Mouse (Mus musculus) induced T-regulatory cell, adult 2 months (primary cell): ENCODE results near the gene Grik4.
"Not testable (repeated sequence)": the region's sequence is repeated elsewhere in the genome, so short reads cannot be mapped to it uniquely, and the experiment has no call there.

Experiments
- DNase-seq: peaks from one replicate; pipeline ENCODE4 v3.0.0-alpha.2; 2012; ENCODE audit warnings: low read depth

Grik4 gene

DNA sequence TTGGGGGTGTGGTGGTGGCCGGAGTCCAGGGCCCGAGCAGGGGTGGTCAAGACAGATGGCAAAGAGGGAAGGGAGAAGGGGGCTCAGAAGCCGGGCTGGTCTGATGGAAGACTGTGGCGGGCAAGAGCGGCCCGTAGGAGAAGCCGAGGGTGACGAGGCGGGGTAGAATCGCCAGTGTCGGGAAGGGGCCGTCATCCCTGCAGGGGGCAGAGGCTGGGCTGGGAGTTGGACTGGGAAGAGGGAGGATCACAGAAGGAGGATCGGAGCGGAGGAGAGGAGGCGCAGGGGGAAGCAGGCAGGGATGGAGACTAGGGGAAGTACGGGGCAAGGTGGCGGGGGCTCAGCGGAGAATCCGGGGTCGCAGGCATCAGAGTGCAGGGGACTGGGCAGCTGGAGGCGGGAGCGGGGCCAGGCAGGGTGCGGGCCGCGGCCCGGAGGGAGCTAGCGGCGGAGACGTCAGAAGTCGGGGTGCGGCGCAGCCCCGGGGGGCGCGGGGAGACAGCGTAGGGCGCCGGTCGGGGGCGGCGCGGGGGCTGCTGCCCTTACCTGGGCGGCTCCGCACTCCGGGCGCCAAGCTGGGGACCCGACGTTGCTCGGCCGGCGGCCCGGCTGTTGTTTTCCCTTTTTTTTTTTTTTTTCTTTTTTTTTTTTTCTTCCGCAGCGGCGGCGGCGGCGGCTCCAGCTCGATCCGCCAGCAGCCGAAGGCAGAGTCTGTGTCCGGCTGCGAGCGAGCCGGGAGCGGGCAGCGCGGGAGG lies at the start of gene Grik4:
Gene Grik4, minus strand, starts transcription at position 713 of the 755 bp plus-strand sequence.
- no peak for DNase-seq

DNA sequence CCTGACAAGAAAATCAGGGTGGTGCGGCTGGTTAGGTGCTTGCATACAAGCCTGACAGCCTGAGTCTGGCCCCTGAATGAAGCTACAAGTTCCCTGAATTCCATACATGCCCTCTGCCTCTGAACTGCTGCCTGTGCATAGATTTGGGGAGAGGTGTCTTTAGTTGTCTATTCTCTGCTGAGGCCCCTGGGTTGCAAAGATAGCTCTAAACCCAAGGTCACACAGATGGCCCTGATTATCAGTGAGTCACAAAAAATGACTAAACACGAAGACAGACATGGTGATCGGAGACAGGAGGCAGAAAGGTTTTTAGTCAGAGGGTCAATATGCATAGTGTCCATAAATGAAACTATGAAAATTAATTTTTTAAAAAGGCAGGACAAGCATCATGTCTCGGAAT lies 49.4 kb upstream of the Grik4 start:
- no peak for DNase-seq

DNA sequence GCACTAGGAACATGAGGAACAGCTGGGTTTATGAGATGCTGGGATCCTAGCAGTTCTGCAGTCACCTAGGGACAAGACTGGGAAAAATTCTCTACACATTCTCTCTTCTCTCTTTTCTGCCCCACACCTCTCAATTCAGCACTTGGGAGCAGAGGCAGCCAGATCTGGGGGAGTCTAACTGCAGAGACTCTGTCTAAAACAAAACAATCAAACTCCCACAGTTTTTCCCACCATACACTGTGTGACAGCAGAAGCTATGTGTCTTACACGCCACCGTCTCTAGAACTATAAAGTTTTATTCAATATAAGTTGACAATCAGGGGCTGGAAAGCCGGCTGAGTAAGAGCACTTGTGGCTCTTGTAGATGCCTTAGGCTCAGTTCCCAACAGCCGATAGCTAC lies 43.7 kb upstream of the Grik4 start:
- DNase-seq = no peak

DNA sequence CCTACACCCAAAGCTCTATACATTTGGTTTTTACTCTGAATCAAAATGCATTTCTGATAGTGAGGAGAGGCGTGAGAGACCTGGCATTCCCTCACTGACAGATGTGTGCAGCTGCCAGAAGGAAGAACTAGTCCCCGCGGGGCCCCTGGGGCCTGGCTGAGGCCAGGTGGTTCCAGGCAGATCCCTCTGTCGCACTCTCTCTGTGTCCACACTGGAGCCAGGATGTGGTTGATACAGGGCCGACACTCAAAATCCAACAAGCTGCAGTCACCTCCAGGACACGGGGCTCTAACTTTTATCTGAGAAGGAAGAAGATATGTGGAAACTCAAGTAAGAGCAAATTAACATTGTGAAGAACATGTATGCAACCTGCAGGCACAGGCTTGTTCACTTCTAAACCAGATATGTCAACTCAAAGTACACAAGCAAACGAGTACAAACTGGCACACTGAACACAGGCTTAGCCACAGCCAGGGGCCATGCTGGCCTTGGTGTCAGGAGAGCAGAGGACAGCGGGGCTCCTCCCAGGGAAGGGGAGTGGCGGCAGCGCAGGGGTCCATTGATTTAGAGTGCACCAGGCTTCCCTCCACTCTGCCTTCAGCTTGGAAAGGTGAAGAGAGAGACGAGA lies 24.7 kb upstream of the Grik4 start:
- no peak for DNase-seq

DNA sequence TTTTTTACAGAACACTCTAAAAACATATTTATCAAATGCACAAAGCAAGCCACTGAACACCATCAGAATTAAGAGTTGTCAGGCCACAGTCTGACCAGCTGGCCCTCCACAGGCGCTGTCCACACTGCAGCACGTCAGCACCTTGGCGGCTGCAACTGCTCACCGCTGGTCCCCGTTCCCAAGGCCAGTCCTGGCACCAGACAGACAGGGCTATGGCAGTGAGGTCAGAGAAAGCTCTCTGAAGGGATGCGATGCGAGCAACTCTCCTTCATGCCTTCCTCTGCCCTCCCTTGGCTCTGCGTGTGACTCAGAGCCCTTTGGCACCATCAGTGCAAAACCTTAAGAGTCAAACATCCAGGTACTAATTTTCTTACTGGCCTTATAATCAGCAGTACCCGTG lies 23.4 kb upstream of the Grik4 start:
- no peak for DNase-seq

DNA sequence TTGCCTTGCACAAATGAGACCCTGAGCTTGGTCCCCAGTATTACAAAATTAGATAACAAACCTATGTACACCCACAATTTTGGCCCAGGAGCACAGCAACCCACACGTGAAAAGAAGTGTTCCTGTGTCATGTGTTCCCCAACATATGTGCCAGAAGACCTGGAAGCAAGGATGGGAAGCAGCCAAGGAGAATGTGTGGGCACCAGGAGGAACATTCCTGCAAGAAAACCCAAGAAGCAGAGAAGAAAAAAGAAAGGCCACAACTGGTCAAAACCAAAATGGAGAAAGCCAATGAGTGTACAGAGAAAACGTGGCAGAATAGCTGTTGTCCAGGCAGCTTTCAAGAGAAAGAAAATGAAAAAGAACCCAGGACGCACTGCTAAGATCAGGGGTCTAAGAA lies 20.5 kb upstream of the Grik4 start:
- not testable (repeated sequence) for DNase-seq

DNA sequence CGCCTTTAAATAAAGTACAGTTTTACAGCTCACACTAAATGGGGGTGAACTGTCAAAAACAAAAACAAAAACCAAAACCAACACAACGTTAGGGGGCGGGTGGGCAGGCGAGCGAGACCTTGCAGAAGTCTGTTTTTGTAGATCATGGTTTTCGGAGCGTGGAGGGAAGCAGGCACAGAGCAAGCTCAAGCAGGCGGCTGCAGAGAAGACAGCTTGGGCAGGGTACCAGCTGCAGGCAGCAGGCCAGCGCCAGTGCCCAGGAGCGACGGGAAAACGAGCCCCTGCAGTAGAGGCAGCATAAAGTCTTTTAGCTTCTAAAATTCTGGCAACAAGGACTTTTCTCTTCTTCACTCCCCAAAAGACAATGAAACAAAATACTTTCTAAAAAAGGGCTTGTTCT lies 20.1 kb upstream of the Grik4 start:
- no peak for DNase-seq

DNA sequence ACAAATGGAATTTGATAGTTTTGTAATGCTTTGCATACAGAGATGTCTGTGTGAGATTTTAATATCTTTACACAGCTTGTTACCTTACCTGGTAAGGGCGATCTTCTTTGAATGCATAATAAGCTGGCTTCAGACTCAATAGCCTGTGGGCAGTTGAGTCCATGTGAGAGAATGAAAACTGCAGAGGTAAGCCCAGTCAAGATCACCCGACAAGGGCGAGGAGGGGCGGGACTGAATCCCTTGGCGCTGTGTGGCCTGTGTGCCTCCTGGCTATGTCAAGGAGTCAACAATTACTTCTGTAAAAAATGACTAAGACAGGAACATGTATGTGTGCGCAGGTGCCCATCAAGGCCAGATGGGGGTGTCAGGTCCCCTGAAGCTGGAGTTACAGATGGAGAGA lies 18.2 kb upstream of the Grik4 start:
- no peak for DNase-seq

DNA sequence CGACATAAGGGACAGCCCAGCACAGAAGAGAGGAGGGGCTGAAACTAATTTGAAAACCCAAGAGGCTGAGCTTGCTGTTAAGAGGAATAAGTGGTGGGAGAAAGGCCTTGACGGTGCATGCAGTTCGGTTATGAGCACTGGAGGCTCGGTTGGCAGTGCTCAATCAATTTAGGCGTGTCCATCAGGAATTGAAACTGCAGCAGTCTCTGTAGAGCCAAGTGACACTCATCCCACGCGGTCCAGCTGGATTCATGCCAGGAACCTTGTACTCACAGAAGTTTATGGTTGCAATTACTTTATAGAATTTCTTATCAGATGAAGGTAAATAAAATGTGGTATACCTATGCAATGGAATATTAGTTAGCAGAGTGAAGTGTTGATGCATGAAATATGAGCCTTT lies 14.1 kb upstream of the Grik4 start:
- no peak for DNase-seq

DNA sequence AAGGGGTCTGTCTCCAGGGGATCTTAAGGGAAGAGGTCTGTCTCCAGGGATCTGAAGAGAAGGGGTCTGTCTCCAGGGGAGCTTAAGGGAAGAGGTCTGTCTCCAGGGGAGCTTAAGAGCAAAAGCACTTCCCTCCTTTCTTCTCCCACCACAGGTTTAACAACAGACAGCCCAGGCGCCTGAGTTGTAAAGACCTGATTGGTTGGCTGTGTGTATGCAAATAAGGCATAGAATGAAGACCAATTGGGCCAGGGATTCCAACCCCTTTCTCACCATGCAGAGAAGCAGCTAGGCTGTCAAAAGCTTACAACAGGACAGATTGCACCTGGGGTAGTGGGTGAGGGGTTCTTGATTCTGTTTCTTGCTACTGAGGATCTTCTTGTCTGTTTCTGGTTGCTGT lies 4.1 kb upstream of the Grik4 start:
- no peak for DNase-seq

DNA sequence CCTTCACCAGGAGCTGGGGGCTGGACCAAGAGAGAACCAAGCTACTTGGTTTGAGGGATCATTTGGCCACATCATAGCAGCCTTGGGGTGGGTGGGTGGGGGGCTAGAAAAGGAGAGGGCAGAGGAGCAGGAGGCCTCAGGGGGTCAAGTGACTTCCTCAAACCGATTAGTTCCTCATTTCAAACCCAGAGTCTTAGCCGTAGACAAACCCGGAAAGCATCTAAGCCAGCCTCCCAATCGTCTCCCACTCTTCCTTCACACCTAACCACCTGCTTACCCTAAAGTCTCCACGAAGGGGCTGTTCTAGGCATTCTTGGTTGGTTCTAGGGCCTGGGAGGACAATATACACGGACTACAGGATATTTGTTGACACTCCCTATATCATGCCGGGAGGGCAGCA lies 881 bp upstream of the Grik4 start:
- DNase-seq = no peak

DNA sequence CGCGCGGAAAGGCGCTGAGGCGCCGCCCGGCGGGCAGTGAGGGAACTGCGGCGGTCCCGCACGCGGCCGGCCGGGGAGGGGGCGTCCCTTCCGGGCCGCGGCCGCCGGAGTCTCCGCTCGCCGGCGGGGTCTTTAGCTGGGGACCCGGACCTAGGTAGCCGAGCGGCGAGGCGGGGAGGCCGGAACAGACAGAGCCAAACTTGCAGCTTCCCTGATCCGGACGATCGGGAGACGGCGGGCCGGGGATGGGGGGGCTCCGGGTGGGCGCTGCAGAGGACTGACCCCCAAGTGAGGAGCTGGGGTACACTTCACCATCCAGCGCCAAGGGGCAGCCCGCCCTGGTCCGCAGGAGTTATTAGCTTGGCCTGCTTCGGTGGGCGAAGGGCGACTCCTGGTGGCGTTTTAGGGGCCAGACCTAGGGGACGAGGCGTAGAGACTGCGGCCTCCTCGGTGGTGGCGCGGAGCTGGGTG lies 278 bp upstream of the Grik4 start:
- peak; percentile 72 for DNase-seq

DNA sequence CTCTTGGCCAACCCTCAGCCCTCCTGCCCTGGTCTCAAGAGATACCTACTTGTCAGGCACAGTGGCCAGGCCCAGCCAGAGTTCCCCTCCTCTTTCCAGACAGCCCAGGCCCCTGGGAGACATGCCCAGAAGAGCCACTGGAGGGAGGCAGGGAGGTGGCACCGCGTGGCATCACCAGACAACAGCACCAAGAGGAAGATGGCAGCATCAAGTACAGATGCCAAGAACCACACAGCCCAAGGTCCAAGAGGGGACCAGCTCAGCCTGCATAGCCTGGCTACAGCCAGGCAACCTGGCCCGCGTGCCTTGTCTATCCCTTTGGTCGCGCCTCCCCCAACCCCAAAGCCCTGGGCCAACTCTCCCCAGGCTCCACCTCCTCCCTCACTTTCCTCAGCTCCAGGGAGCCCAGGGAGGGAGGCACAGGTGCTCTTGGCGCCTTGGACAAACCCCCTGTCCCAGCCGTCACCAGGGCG lies 1.2 kb downstream of the Grik4 start:
- DNase-seq = no peak

DNA sequence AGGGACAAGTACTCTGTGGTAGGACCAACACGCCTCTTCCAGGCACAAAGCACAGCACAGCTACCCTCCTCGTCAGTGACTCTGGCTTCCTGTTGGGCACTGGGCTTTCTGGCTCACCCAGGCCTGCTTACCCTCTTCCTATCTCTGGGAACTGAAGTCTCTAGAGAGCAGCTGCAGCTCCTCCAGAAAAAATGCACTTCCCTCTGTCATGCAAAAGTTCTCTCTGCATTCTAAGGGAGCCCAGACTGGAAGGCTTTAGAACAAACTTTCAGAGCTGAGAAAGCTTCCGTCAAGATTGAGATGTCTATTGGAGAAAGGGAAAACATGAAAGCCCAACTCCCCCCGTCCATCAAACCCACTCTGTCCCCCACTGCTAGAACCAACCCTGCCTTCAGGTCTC lies 2.1 kb downstream of the Grik4 start:
- no peak for DNase-seq

DNA sequence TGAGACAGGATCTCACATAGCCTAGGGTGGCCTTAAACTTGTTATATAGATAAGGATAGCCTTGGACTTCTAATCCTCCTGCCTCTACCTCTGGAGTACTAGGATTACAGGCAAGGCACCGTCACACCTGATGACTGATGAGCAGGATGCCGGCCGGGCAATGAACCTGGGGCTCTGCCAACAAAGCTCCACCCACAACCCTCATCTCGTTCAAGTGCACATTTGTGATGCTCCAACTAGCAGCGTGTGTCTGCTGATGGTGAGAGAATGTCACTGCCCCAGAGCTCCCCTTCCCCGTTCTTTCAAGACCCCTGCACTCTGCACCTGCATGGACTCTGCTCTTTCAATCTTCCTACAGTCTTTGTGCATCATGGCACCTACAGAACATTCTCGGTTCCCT lies 12.1 kb downstream of the Grik4 start:
- DNase-seq = no peak

DNA sequence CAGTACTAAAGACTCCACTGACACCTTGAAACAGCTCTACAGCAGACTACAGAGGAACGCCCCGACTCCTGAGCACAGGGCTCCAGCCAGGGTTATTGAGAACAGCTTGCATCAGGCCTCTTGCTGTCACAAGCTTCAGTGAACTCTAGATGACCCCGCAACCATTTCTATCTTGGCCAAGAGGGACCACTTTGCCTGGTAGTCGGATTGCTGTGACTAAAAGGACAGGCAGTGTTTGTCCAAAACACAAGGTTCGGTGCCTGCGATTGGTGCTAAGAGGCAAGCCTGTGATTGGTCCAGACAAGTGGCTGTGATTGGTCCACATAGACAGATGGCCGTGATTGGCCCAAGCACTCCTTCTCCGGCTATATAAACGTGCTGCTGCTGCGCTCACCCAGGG lies 16.8 kb downstream of the Grik4 start:
- DNase-seq = no peak

DNA sequence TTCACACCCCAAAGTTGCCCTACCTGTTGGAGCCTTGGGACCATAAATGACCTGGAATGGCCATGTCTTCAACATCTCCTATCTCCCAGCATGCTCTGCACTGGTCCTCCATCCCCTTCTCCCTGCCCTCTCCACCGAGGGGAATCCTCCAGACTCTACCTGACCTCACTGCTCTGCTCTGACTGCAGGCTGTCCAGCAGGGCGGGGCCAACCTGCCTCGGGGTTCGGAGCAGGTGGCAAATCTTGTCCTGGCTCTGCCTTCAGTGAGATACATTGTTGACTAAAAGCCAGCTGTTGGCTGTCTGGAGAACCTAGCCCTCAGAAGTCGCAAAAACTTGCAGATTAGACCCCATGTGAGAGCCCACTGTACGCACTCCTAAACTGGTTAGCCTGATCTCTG lies 17.7 kb downstream of the Grik4 start:
- no peak for DNase-seq

DNA sequence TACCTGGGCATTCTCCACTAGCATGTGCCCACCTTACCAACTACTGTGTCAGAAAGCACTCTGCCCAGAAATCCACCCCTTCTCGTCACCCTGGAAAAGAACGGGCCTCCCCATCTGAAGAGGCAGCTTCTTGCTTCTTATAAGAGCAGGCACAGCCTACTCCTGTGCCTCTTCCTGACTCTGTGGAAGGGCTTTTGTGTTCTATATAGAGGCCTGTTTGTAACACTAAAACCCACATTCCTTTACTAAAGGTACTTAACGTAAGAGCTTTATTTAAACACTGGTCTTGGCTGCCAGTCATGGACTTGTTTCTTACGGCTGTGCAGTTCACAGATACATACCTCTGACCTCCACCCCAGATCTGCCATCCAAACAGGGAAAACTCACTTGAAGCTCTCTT lies 22.5 kb downstream of the Grik4 start:
- no peak for DNase-seq

DNA sequence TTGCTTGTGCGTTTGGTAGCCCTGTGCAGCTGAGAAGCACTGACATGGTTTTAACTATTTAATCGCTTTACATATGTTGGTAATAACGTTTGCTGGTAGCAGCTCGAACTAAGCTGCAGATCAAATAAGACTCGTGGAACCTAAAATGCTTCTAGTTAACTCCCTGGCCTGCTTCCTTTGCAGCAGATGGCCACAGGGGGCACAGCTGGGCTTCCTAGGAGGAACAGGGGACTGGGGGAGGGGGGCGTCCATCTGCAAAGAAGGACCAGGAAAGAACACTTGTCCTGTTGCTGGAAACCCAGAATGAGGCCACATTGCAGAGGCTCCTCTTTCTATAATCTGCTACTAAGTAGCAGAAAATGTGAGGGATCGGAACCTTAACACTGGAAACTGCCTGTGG lies 24.1 kb downstream of the Grik4 start:
- no peak for DNase-seq

DNA sequence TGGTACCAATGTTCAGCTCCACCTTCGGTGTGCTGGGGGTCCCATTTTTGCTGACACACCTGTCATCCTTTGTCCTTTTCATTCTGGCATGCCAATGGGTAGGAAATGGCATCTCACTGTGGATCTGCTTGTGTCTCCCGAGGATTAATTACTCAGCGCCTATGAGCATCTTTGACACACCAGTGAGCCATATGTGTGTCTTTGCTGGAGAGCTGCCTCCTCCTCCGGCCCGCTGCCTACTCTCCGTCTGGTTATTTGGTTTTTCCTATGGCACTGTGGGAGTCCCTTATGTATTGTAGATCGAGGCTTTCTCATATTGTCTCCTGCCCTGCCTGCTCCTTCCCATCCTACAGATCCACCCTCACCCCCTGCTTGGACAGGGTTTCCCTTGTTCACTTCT lies 26.4 kb downstream of the Grik4 start:
- DNase-seq = no peak

DNA sequence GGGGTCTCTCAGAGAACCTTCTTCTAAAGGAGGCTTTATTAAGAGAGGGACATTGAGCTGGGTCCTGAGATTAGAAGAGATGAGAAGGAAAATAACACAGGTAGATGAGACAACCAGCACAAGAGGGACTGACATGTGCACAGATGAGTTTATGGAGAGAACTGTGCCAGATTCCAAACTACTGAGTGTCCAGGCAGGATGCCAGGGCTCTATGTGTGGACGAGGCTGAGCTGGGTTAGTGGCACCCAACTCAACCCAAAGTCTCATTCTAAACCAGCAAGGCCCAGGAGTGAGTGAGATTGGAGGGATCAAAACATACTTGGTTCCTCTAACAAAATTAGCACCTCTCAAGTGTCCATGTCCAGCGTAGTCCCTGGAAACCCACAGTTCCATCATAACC lies 31.1 kb downstream of the Grik4 start:
- no peak for DNase-seq

DNA sequence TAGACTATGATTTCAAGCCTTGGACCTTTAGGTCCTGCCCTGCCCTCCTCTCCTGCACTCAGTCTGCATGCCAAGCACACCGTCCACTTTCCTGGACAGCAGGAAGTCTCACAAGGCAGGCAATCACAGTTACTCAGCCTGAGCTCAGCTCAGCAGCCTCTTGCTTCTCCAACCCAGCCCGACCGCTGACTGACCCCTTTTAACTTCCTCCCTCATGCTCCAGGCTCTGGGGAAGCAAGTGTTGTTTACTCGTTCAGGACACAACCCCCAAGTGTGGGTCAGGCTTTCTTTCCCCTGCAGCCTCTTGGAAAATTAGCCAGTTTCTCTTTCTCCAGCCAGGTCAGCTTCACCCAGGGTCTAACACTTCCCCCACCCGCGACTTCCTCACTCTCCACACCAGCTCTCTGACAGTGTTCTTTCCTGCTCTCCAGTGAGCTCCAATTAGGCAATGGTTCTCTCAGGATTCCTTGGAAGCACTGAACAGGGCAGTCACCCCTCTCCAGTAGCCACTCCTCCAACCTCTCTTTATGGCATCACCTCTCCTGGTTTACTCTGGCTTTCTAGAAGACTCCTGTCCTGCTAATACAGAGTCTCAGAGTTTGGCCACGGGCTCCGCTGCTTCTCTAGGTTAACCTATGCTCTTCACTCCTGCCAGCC lies 35.5 kb downstream of the Grik4 start:
- no peak for DNase-seq

DNA sequence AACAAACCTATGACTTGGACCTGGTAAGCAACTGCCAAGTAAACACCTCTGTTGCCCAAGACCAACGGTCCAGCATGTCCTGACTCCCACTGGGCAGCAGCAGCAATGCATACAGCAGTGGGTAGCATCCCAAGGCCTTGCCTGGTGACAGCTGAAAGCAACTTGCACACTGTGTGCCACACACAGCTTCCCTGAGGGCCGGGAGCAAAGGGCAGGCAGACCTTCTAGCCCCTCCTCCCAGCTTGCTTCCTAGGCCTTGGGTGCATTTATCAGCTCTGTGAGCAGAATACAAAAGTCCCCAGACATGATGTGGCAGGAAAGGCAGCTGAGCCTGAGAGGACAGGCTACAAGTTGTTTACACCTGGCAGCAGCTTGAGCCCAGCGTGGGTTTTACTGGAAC lies 37.3 kb downstream of the Grik4 start:
- no peak for DNase-seq
